Mouse (Mus musculus) adrenal gland, postnatal 10 days (tissue): Measurements from ENCODE around the gene Syt15. TPM values are rescaled to one million over a fixed set of nuclear protein-coding genes. Genes with fewer than 3 reads are reported as not detected.
"Not testable (repeated sequence)": the region's sequence is repeated elsewhere in the genome, so short reads cannot be mapped to it uniquely, and the experiment has no call there.

ENCODE experiments used
- DNase-seq: peaks from one replicate; pipeline ENCODE4 v3.0.0; 2021; ENCODE audit warnings: mixed read lengths
- total RNA-seq, 2 experiments: library from RNA; stranded (reverse); gene quantifications; 2 replicates each; pipeline ENCODE4 v1.2.3; 2021

Gene Syt15
- total RNA-seq, 2 experiments from 2014 or later: 1.3 to 1.4 TPM

- no peak for DNase-seq
Measured at GRCm38 (mm10) chr14:34228830-34229506, 9.6 kb downstream of the Syt15 start.

GRCm38 (mm10) chr14:34232340-34232739, 12.9 kb downstream of the Syt15 start:
- no peak for DNase-seq

DNA sequence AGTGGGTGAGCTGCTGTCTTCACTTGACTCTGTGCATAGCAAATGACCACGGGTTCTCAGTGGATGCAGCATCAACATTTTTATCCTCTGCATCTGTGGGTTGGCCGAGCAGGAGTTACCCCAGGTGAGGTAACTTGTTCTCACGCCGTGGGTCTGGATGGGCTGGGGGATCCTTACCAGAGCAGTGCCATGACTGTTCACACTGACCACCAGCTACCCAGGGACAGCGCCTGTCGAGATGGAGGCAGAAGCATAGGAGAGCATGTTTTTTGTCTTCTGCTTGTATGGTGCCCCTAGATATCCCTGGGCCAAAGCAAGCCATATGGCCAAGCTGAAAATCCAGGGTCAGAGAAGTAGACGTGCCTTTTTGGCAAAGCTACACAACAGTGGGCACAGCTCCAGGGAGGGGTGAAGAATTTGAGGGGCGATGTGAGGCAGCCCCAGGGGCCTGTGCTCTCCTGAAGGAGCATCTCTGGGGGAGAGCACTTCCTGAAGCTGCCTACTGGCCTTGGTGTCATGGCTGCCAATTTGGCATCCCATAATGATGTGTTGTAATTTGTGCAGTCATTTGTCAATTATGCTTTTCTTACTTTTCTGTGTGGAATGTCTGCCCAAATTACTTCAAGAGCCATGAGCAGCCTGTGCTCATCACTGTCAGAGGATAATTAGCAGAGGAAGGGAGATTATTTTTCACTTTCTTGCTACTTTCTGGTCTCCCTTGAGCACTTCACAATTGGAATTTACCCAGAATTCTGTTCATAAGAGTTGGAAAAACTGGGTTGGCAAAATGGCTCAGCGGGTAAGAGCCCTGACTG, 13.7 kb downstream of the Syt15 start:
- no peak for DNase-seq

DNA sequence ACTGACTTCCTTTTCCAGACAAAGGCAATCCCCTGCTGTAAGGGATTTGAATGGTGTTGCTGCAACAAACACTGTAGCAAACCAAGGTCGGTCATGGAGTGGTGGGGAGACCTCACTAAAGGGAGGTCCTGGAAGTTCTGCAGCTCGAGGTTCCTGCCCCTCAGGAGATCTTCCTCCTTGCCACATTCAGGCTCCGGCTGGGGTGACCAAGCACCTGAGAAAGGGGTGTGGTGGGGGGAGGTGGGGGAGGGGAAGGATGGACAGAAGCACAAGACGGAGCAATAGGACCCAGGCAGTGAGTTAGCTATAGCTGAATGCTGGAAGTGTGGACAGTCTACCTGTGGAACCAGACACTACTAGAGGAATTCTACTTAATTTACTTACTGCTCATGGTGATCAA, 14.5 kb downstream of the Syt15 start:
- DNase-seq: no peak

DNA sequence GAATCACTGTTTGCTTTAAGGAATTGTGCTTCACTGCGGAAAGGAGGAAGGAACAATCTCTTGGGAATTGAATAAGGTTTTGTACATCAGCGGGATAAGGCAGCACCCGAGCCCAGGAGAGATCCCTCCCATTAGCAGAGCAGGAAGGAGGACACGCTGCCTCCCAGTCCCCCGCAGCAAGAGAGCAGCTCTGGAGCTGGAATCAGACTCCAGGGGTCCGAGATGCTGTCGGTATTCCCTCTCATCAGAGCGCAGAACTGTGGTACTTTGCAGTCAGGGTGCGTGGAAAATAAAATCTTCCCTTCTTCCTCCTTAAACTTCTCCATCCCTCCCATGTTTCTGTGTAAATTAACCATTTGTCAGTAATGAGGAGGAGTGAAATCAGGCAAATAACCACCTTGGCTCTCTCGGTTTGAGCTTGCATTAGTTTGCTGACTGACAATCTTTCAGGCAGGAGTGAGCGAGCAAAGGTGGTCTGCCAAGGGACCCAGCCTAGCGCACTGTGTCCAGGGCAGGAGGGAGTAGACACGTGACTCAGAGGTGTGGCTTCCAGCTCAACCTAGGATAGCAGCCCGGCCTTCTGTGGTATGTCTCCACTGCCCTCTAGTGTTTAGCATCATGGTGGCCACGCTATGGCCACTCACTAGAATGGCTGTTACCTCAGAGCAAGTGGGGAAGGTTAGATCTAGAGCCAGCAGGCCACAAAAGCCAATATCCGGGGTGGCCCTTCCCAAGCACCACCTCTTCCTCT, 15.4 kb downstream of the Syt15 start:
- DNase-seq: peak; percentile 74

GRCm38 (mm10) chr14:34240263-34240662, 20.9 kb downstream of the Syt15 start:
- DNase-seq: no peak

DNA sequence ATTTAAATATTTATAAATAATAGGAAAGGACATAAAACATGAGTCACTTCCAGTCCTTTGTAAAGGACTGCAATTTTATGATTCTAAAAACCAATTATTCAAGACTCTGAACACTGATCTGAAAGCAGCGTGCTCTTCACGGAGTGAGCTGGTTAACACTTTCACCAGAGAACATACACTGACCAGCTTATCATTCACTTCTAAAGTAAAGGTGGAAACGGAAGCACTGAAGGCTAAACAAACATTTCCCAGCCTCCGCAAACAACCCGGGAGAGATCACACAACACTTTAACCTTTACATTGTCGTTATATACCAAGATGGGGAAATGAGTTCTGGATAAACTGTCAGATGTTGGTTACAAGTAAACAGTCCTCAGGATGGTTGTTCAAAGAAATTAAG, 21.3 kb downstream of the Syt15 start:
- no peak for DNase-seq

- DNase-seq: no peak
Measured at GRCm38 (mm10) chr14:34252470-34253145, 33.2 kb downstream of the Syt15 start.

DNA sequence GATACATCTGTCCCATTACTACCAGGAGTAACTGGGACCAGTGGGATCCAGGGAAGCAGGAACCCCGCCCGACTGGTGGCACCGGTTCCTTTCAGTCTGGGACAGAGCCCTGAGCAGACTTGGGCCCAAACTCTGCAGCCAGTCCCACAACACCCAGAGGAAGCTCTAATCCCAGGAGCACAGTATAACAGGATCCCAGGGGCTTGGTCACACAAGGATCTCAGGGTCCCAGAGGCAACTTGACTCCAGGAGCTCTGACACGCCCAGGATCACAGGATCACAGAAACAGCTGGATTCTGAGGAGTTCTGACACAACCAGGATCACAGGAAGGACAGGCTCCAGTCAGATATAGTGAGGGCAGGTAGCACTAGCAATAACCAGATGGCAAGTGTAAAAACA, 33.9 kb downstream of the Syt15 start:
- DNase-seq: peak; percentile 9

DNA sequence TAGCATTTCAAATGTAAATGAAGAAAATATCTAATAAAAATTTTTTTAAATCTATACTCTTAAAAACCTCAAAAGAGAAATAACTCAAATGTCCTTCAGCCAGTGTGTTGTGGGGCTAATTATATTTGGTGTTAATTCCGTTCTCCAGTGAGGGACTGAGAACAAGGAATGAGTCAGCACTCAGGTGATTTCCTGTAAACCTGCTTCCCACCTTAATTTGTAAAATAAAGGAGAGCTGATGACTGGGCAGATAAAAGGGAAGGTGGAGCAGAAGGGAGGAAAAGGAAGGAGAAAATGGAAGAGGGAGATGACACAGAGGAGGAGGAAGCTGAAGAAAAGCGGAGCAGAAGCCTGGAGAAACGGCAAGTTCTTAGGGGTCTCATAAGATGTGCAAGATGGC, 39.1 kb downstream of the Syt15 start:
- DNase-seq: not testable (repeated sequence)

- peak; percentile 22 for DNase-seq
Measured at GRCm38 (mm10) chr14:34268046-34268445, 48.7 kb downstream of the Syt15 start.

DNA sequence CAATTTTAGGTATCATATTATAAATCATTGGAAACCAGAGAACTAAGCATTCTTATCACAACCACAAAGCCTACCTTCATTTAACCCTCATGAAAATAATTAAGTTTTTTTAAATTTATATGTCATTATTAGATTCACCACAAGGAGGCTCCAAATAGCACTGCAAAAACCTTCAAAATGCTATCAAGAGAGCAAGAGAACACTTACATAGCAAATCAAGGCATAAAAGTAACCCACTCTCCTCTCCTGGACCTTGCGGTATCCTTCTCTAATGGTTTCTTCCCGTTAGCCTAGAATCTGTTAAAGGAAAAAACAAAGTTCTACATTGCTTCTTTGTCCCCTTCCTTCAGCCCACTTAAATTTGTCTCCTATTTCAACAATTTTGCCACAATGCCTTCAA, 53.9 kb downstream of the Syt15 start:
- DNase-seq: no peak

- no peak for DNase-seq
Measured at GRCm38 (mm10) chr14:34274141-34274540, 54.7 kb downstream of the Syt15 start.

- DNase-seq: no peak
Measured at GRCm38 (mm10) chr14:34275225-34275624, 55.8 kb downstream of the Syt15 start.

DNA sequence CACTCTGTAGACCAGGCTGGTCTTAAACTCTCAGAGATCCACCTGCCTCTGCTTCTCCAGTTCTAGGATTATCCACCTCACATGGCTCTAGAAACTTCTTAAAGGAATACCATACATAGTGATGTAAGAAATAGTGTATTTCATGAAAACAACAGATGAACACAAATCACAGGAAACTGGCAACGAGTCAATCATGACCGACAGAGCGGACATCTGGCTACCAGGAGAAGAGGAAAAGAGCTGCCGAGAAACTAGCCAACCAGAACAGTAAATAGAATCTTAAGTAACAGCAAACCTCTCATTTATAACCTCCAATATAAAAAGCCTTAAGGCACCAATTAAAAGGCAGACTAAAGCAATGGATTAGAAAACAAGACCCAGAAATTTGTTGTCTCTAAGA, 60.3 kb downstream of the Syt15 start:
- DNase-seq: no peak

Other genes starting within 250 kb of the Syt15 start
- gene Zfp488, start 240.8 kb upstream of the Syt15 start, total RNA-seq: under 1 TPM in 1 of 2 experiments, not detected in 1; 0.12 TPM
- not detected for gene Gm30083, start 204.4 kb upstream of the Syt15 start, total RNA-seq
- under 1 TPM in 1 of 2 experiments, not detected in 1; 0.06 TPM for gene Gm5460, start 202.8 kb upstream of the Syt15 start, total RNA-seq
- not detected for gene Antxrl, start 166.9 kb upstream of the Syt15 start, total RNA-seq
- 1 to 10 TPM; 7.9 to 8.5 TPM for gene Anxa8, start 133.6 kb upstream of the Syt15 start, total RNA-seq
- not detected for gene A630023A22Rik, start 116.8 kb upstream of the Syt15 start, total RNA-seq
- gene Npy4r, start 67.1 kb upstream of the Syt15 start, total RNA-seq: under 1 TPM; 0.27 to 0.30 TPM
- 1 to 10 TPM in 1 of 2 experiments, under 1 TPM in 1; 0.36 to 1.4 TPM for gene Gprin2, start 17.9 kb upstream of the Syt15 start, total RNA-seq
- gene Shld2, start 90.9 kb downstream of the Syt15 start, total RNA-seq: 10 to 100 TPM; 10.5 to 13.8 TPM
- gene Glud1, start 91.1 kb downstream of the Syt15 start, total RNA-seq: 100 to 1,000 TPM; 309 to 414 TPM
- 1 to 10 TPM; 2.3 to 4.2 TPM for gene Fam25c, start 135.8 kb downstream of the Syt15 start, total RNA-seq
- 10 to 100 TPM; 44.7 to 50.3 TPM for gene Sncg, start 155.2 kb downstream of the Syt15 start, total RNA-seq
- gene Mmrn2, start 155.9 kb downstream of the Syt15 start, total RNA-seq: 10 to 100 TPM; 25.2 to 34.6 TPM